Mouse (Mus musculus) testis, adult 2 months (tissue): ENCODE measurements at regions not wholly inside any gene's neighbourhood (a gene's known extent, or its start where the extent isn't known, plus 50 kb on each side); places are given as distances from the start of the nearest gene placed in this dataset.

Source experiments
- CTCF ChIP-seq: fragments of 200-500 bp; IDR thresholded peaks from 2 replicates; pipeline ENCODE4 v1.5.1; 2012; ENCODE audit warnings: low read depth, mild to moderate bottlenecking, inconsistent platforms, low read length, moderate library complexity; ENCODE audit not compliant: control insufficient read depth, insufficient read depth, insufficient replicate concordance
- POLR2A ChIP-seq: fragments of 200-500 bp; IDR thresholded peaks from 2 replicates; pipeline ENCODE4 v1.6.1; 2012; ENCODE audit warnings: low read depth, mild to moderate bottlenecking, inconsistent platforms, low read length, moderate library complexity; ENCODE audit not compliant: control insufficient read depth

DNA sequence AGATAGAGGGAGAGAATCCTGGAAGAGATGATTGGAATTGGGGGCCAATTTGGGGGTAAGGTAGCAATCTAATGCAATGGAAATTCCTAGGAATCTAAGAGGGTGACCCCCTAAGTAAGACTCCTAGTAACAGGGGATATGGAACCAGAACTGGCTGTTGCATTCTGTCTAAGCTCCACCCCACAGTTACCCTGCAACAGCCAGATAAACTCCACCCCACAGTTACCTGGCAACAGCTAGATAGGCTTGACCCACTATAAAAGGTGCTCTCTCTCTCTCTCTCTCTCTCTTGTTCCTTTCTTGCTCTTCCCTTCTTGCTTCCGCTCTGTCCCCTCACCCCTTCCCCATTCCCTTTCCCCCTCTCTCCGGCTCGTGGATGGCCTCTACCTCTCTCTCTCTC lies 262.5 kb upstream of the Cnr1 start:
- TF ChIP-seq CTCF (no peak), POLR2A (no peak)
